Mouse (Mus musculus) NIH3T3 (cell line): ENCODE results near the gene Hmmr.

Source experiments
- DNase-seq: peaks from one replicate; pipeline ENCODE4 v3.0.0-alpha.2; 2012; ENCODE audit warnings: low read depth

The Hmmr gene

DNA sequence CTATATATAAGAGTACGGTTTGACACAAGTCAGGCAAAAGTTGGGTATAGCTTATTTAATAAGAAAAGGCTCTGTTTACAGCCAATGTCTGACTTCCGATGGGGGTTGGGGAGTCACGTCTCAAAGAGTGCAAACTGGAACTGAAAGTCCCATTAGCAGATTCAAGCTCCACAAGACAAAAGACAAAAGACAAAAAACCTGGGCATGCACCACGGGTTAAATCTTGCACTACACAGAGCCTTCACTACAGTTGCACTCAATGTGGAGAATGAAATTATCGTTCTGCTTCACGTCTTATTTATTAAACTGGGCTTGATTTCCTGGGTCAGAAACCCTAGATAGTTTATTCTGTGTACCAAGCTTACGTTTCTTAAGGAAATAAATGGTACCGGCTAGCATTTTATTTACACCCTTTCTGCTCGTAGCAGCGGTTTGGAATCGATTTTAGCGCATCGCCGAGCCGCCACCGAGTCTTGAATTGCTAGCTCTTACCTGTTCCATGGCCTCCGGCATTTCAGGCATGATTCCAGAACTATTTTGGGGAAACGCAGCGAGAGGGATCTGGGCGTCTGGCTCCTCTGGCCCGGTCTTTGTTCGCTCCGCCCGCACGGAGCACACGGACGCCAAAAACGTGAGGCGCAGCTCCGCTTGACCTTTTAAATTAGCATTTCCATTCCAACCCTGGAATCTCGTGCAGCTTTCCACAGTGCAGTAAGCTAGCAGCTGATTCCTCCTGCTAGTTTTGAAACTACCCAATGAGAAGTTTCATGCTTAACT, 38.7 kb downstream of the Hmmr start:
- DNase-seq, result peak; percentile 92

DNA sequence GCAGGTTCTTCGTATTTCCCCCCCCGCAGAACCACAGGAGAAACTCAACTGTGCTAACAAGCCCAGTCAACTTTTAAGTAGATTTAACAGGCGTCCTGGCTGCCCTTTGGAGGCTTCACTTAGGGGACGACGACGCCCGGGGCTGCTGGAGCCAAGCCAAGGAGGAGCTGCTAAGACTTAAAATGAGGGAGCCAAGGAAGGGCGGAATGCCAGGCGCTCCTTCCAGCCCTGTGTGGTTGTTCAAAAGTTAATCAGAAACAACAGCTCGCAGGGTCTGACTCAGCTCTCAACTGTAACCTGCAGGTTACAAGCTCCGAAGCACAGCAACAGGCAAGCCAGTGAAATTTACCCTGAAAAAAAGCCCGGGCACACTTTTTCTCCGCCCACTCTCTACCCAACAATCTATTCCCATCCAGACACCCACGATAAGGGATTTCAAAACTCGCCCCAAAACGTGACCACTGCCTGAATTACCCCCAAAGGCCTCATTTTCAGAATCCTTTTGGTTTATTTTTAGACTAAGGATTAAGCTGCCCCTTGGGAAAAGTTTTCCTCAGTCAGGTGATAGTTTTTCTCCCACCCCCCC, 39.8 kb downstream of the Hmmr start:
- peak; percentile 99 for DNase-seq

DNA sequence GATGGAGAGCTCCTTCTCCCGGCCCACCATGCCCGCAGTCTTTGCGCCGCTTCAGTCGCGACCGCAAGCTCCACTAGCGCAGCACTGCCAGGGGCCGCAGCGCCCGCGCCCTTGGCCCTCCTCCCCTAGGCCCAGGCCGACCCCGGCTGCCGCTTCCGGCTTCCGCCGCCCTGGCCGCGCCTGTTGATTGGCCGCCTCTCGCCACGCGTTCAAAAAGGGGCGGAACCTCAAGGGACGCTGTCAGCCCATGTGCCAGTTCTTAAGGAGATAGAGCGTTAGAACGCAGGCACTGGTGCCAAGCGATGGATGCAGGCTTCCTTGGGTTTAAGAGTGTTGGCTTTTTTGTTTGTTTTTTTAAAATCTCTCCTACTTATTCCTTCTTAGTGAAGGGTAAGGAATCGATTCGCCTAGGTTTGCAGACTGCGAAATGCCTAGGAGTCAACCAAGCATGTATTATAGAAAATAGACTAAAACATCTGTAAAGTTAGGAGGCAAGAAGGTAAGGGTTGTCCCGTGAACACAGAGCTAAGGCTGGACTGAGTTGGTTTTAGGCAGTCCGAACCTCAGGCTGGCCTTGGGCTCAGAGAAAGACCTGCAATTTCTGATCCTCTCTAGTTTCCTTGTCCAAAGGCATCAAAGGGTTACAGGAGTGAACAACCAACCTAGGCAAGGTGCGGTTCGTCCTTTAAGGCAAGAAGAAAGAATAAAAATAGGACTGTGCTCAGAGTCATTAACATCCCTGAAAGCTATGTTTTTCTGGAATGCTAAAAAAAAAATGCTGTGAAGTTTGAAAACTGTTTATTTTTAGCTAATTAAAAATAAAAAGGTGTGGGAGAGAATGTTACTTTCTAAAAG, 40.5 kb downstream of the Hmmr start:
- peak; percentile 97 for DNase-seq

DNA sequence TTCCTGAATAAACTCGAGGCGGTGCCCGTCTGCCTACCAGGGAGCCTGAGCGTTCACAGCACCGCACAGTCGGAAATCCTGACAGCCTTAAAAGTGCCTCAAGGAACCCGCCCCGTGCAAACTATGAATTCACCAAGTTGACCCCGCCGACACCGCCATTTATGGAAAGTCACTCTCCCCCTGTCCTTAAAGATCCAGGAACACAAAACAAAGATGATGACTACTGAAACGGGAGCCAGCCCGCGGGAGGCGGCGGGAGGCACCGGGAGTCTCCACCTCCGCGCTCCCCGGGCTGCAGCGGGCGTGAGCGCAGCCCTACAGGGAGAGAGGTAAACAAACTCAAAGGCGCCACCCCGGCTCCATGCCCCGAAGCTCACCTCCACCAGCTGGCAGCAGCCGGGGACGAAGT, 41.1 kb downstream of the Hmmr start:
- no peak for DNase-seq

DNA sequence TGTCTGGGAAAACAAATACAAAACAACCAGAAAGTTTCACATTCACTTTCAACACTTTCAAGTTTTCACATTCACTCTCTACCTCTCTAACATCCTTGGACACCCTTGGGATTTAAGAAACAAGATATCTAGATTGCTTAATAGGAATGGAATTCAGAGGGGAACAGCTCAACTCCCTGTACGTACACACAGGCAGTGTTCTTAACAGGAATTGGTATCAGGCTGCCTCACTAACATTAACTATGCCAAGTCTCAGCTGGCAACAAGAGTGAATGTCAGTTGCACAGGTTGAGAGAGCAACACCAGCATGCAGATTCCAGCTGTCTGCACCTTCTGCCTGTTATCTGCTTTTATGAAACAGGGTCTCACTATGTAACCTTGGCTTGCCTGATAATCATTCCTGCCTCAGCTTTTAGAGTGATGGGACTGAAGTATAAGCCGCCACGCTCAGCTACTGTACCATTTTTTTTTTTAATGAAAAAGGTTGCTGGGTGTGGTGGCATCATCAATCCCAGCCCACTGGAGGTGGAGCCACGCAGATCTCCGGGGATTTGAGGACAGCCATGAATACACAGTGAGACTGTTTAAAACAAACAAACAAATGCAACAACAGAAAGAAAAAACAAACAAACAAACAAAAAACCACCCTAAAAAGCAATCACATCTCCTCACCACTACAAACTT, 42.6 kb downstream of the Hmmr start:
- peak; percentile 74 for DNase-seq

DNA sequence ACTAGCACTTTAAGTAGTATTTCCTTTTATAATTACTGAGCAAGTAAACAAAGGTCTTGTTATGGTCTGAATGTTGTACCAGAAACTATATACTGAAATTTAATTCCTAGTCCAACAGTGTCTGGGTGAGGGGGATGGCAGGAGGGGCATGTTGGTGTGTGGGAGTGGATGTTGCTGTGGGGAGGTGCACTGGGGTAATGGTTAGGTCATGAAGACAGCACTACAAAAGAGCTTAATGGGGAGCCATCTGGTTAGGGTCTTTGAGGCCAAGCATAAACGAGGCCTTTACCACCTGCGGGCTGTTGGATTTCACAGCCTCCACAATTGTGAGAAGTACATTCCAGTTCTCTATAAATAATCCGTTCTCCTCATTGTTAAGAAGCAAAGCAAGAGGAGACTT, 49.9 kb downstream of the Hmmr start:
- DNase-seq, result no peak

DNA sequence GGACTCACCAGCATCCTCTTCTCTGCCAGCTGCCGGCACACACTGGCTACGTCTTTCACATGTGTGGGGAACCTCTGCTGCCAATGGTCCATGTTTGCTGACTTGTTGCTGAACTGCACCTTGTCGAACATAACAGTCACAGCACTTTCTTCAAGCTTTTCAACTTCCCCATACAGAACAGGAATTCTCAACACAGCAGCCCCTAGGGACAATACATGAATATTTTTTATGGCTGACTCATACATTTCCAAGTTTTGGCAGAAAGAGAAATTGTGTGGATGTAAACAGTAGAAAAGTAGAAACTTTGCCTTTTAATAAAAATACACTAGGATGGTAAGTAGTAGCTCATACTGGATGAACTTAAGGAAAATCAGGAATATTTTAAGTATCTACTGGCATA, 50.8 kb downstream of the Hmmr start:
- DNase-seq, result peak; percentile 74

DNA sequence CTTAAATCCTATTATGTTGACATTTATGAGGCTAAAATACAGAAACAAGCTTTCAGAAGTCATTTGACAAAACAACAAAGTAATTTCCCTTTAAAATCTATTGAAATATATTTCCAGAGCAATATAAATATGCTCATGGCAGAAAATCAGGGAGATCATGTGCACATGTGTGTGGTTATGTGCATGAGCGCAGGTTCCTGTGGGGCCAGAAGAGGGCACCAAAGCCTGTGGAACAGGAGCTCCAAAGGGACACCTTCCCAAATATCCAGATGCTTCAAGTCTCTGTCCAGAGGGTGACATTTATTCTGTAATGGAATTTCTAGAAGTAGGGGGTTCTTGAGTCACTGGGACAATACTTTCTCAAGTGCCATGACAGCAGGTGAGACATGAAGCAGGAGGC, 56.1 kb downstream of the Hmmr start:
- peak; percentile 60 for DNase-seq

DNA sequence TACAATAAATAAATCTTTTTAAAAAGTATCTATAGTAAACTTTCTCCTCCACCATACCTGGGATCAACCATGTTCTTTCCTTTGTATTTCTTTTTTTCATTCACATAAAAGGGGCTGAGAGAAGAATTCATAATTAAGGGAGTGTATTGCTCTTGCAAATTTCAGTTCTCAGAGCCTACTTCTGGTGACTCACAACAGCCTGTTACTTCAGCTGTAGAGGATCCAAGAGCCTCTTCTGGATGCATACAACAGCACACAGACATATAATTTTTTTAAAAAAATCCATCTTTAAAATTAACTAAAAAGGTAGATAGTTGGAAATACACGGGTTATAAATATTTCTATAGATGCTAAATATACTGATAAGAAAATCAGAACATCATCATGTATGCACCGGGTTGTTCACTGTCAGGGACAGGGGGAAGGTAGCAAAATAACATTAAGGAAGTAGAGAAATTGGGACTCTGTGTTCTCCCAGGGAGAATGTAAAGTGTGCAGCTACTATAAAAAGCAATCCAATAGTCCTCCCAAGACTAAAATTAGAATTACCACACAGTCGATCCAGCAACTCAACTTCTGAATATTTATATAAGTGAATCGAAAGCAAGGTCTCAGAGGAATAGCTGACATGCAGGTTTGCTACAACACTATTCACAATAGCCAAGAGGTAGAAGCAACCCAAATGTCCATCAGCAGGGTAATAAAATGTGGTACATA, 58.0 kb downstream of the Hmmr start:
- no peak for DNase-seq
